Mouse (Mus musculus) liver, postnatal 0 days (tissue): Measurements from ENCODE around the gene Mecom.

ENCODE experiments used
- CTCF ChIP-seq: sonication (generic); IDR thresholded peaks from 2 replicates; pipeline ENCODE4 v1.5.1; 2016; ENCODE audit warnings: antibody characterized with exemption, low read depth
- EP300 ChIP-seq: IDR thresholded peaks from 2 replicates; pipeline ENCODE4 v1.6.1; 2016; ENCODE audit warnings: antibody characterized with exemption, low read depth, mild to moderate bottlenecking

GRCm38 (mm10) chr3:30546831-30547369 is 908 bp downstream of the Mecom start:
- no peak for TF ChIP-seq CTCF
- no peak for TF ChIP-seq EP300
